Mouse (Mus musculus) myocyte (in vitro differentiated cells): ENCODE data around the gene Atg4b.

Experiments used
- CEBPB ChIP-seq: IDR thresholded peaks from 2 replicates; pipeline ENCODE4 v1.6.1; 2011; ENCODE audit warnings: mild to moderate bottlenecking, moderate library complexity; ENCODE audit not compliant: poor library complexity, insufficient read depth, severe bottlenecking
- E2F4 ChIP-seq: IDR thresholded peaks from one replicate; pipeline ENCODE4 v1.6.1; 2011; ENCODE audit warnings: mild to moderate bottlenecking, control low read depth, moderate library complexity; ENCODE audit not compliant: insufficient read depth
- MAX ChIP-seq: IDR thresholded peaks from one replicate; pipeline ENCODE4 v1.6.1; 2011; ENCODE audit warnings: low read depth, mild to moderate bottlenecking, control low read depth
- MYOD1 ChIP-seq, 3 experiments: IDR thresholded peaks; one replicate each; pipeline ENCODE4 v1.6.1; 2011; ENCODE audit warnings: control low read depth in 2 of 3, low read depth in 2 of 3, mild to moderate bottlenecking in 2 of 3, moderate library complexity in 1 of 3; ENCODE audit not compliant: insufficient read length in 2 of 3, control insufficient read depth in 1 of 3
- POLR2A ChIP-seq: IDR thresholded peaks from one replicate; pipeline ENCODE4 v1.6.1; 2011; ENCODE audit warnings: low read depth, mild to moderate bottlenecking, control low read depth, moderate library complexity; ENCODE audit not compliant: insufficient read length
- POLR2AphosphoS2 ChIP-seq: IDR thresholded peaks from one replicate; pipeline ENCODE4 v1.6.1; 2011; ENCODE audit warnings: low read depth, control low read depth; ENCODE audit not compliant: insufficient read length
- REST ChIP-seq: IDR thresholded peaks from one replicate; pipeline ENCODE4 v1.6.1; 2011; ENCODE audit warnings: mild to moderate bottlenecking, control low read depth, moderate library complexity; ENCODE audit not compliant: insufficient read depth, insufficient read length
- TCF12 ChIP-seq: IDR thresholded peaks from one replicate; pipeline ENCODE4 v1.6.1; 2011; ENCODE audit warnings: mild to moderate bottlenecking, control low read depth; ENCODE audit not compliant: poor library complexity, insufficient read depth, severe bottlenecking
- USF1 ChIP-seq: IDR thresholded peaks from one replicate; pipeline ENCODE4 v1.6.1; 2011; ENCODE audit warnings: low read depth, mild to moderate bottlenecking, control low read depth, moderate library complexity

- TF ChIP-seq TCF12 (no peak), POLR2AphosphoS2 (no peak), POLR2A (no peak), MAX (no peak), CEBPB (no peak), E2F4 (no peak), USF1 (no peak), MYOD1 (IDR thresholded peaks at IDR 0.05; ENCODE audit: control insufficient read depth in 1 of 3, insufficient read length in 2 of 3, low read depth in 2 of 3) (no peak), REST (no peak)
Observed at GRCm38 (mm10) chr1:93808871-93809270, 57.6 kb downstream of the Atg4b start.
